ENCODE assay signal across 8 mouse cellular contexts in genomic region chr16:13446971-13447283, GRCm38 (mm10).
DNase-seq lines count a peak whose midpoint lies in the region; ATAC-seq lines count a peak whose summit lies in the region.

No protein-coding gene starts in this region.

- whole genome bisulfite sequencing in heart, embryonic 10.5 days: 1% methylated on average over 11 of the region's 11 CpGs
- 1% methylated on average over 11 of the region's 11 CpGs for WGBS in hindbrain, embryonic 13.5 days
- WGBS in midbrain, embryonic 14.5 days: 2% methylated on average over 10 of the region's 11 CpGs

- intact Hi-C loops in heart, postnatal 10 days (cut with DNase I): loop anchor here (2.0 to 5.0 kb wide), 4 partner anchors 85 to 285 kb away; partner anchors contain the start of gene Pla2g10

- peaks cover 35% of the 10 kb centered on the region for H3K4me1 ChIP-seq in heart, embryonic 10.5 days
- peaks cover 3% of the 10 kb centered on the region; the same call in 1 of the 2 replicates for H3K4me1 ChIP-seq in brown adipose tissue, adult 24 weeks (ENCODE audit: control insufficient read depth, insufficient read depth, insufficient read length, low read length)
- peaks cover 28% of the 10 kb centered on the region for H3K4me1 ChIP-seq in hindbrain, embryonic 13.5 days (replicated peaks)
- peaks cover 19% of the 10 kb centered on the region for H3K4me1 ChIP-seq in midbrain, embryonic 14.5 days (ENCODE audit: control insufficient read depth, insufficient read depth, low read length)

- peak; percentile 16; the same call in 1 of the 2 replicates for ATAC-seq in hindbrain, embryonic 13.5 days (ENCODE audit: low FRiP score)
- ATAC-seq in midbrain, embryonic 14.5 days (ENCODE audit: low FRiP score, low TSS enrichment): peak; percentile 11; the same call in 1 of the 2 replicates

- peak overlapping the region; percentile 99 for H3K4me2 ChIP-seq in hindbrain, embryonic 13.5 days
- H3K4me2 ChIP-seq in midbrain, embryonic 14.5 days (ENCODE audit: low read length): peak overlapping the region; percentile 99

- no peaks in the 10 kb centered on the region for H3K9me3 ChIP-seq in heart, embryonic 10.5 days
- H3K9me3 ChIP-seq in hindbrain, embryonic 13.5 days: no peaks in the 10 kb centered on the region
- H3K9me3 ChIP-seq in midbrain, embryonic 14.5 days (ENCODE audit: control insufficient read depth, low read length): no peaks in the 10 kb centered on the region

- peak overlapping the region; percentile 90 for H3K27ac ChIP-seq in heart, embryonic 10.5 days
- H3K27ac ChIP-seq in brown adipose tissue, adult 24 weeks (replicated peaks; ENCODE audit: low read depth, low read length): peak overlapping the region; percentile 41; the same call in 1 of the 2 replicates
- H3K27ac ChIP-seq in hindbrain, embryonic 13.5 days: no peak overlapping the region
- H3K27ac ChIP-seq in midbrain, embryonic 14.5 days (replicated peaks; ENCODE audit: low read depth, low read length): no peak overlapping the region

- H3K36me3 ChIP-seq in heart, embryonic 10.5 days: no peaks in the 10 kb centered on the region
- H3K36me3 ChIP-seq in hindbrain, embryonic 13.5 days: no peaks in the 10 kb centered on the region
- H3K36me3 ChIP-seq in midbrain, embryonic 14.5 days (ENCODE audit: control insufficient read depth, insufficient read depth, low read length): no peaks in the 10 kb centered on the region

- H3K27me3 ChIP-seq in heart, embryonic 10.5 days (ENCODE audit: insufficient read depth, poor library complexity, severe bottlenecking): peaks cover 58% of the 10 kb centered on the region
- H3K27me3 ChIP-seq in hindbrain, embryonic 13.5 days: peaks cover 67% of the 10 kb centered on the region
- H3K27me3 ChIP-seq in midbrain, embryonic 14.5 days (ENCODE audit: control insufficient read depth, insufficient read depth, low read length): peaks cover 17% of the 10 kb centered on the region

- H3K9ac ChIP-seq in hindbrain, embryonic 13.5 days: no peak overlapping the region
- H3K9ac ChIP-seq in midbrain, embryonic 14.5 days (replicated peaks; ENCODE audit: low read length): 0 out of 2 replicates have a peak overlapping the region, but pooled peaks have one; percentile 16

- DNase-seq in heart, embryonic 10.5 days (ENCODE audit: low spot score): no peak
- no peak for DNase-seq in heart, postnatal 10 days
- no peak for DNase-seq in midbrain, embryonic 14.5 days
- no peak for DNase-seq in ovary, postnatal 14 days (ENCODE audit: low spot score)
- DNase-seq in cerebellum, postnatal 4 days (ENCODE audit: low spot score in 2 of 2): no peak
- no peak for DNase-seq in urinary bladder, adult 18-20 months (ENCODE audit: low spot score in 2 of 2)

- peak overlapping the region; percentile 94 for H3K4me3 ChIP-seq in heart, embryonic 10.5 days
- peak overlapping the region; percentile 60 for H3K4me3 ChIP-seq in brown adipose tissue, adult 24 weeks (ENCODE audit: insufficient read depth, low read depth, low read length)
- H3K4me3 ChIP-seq in hindbrain, embryonic 13.5 days: peak overlapping the region; percentile 71
- H3K4me3 ChIP-seq in midbrain, embryonic 14.5 days (replicated peaks; ENCODE audit: low read depth, low read length): peak overlapping the region; percentile 70

Comparison
In these comparisons a context has a peak if more than half of its experiments do, and no peak if none do; other contexts are left out.
1. H3K27ac ChIP-seq: peak in heart, embryonic 10.5 days (single experiment) and brown adipose tissue, adult 24 weeks (single experiment); none in hindbrain, embryonic 13.5 days (single experiment) and midbrain, embryonic 14.5 days (single experiment).
2. Peak in every context shown above with its lines, with median percentiles within 50 percentile points of each other: H3K4me3 ChIP-seq.